ENCODE assay signal across 10 mouse cellular contexts in the genomic region with DNA sequence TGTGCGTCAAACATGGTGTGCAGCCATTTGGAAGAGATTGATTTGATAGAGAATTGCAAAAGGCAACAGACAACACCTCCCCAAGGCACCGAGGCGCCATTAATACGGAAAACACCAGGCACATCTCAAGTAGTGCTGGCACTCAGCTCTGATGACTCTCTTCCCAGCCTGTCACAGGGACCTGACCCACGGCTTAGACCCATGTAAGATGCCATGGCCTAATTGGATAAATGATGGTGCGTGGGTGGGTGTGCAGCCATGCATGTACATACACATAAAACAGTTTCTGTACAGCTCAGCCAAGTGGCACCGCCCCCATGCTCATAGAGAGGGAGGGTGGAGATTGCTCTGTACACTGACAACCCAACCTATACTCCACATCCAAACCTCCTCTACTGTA.
DNase-seq lines count a peak whose midpoint lies in the region; ATAC-seq lines count a peak whose summit lies in the region.
"Had no signal": no experiment of that assay in that cellular context is flagged by ENCODE, and none has a peak within 500 bp of the region (broad histone marks: within the 10 kb centered on the region; RNA-seq: fewer than 3 reads in every experiment).

No protein-coding gene starts in this region.

- 0 out of 2 replicates have a peak, but pooled peaks have one; percentile 24 for ATAC-seq in cerebellum, adult (ENCODE audit: insufficient number of reproducible peaks, low FRiP score, low TSS enrichment)
- ATAC-seq in forebrain, embryonic 16.5 days: peak; percentile 43; the same call in 1 of the 2 replicates
- ATAC-seq in midbrain, embryonic 15.5 days (replicated peaks): peak; percentile 60

- WGBS in forebrain, embryonic 16.5 days: 27% methylated on average over 7 of the region's 7 CpGs
- 46% methylated on average over 7 of the region's 7 CpGs for WGBS in midbrain, embryonic 15.5 days

- no peak for DNase-seq in cerebellum, adult 11 months
- peak; percentile 42 for DNase-seq in brain, adult 2 months (ENCODE audit: low read depth, low spot score)
- no peak for DNase-seq in thymus, postnatal 10 days (ENCODE audit: low spot score in 2 of 2)
- no peak for DNase-seq in adrenal gland, adult 8-10 months
- DNase-seq in layer of hippocampus, adult 9-11 months: no peak

- H3K4me3 ChIP-seq in forebrain, embryonic 16.5 days (replicated peaks; ENCODE audit: low read length): no peak overlapping the region
- no peak overlapping the region for H3K4me3 ChIP-seq in midbrain, embryonic 15.5 days
- H3K4me3 ChIP-seq: heart, embryonic 10.5 days; limb, embryonic 15.5 days had no signal

- H3K27me3 ChIP-seq in forebrain, embryonic 16.5 days (replicated peaks; ENCODE audit: control insufficient read depth, insufficient read depth, low read length): no peaks in the 10 kb centered on the region
- H3K27me3 ChIP-seq in midbrain, embryonic 15.5 days (replicated peaks): no peaks in the 10 kb centered on the region
- H3K27me3 ChIP-seq: limb, embryonic 15.5 days had no signal

- no peak overlapping the region for H3K27ac ChIP-seq in forebrain, embryonic 16.5 days (ENCODE audit: low read length)
- no peak overlapping the region for H3K27ac ChIP-seq in midbrain, embryonic 15.5 days
- H3K27ac ChIP-seq: limb, embryonic 15.5 days had no signal

- no peaks in the 10 kb centered on the region for H3K9me3 ChIP-seq in forebrain, embryonic 16.5 days (ENCODE audit: control insufficient read depth, low read length)
- H3K9me3 ChIP-seq in midbrain, embryonic 15.5 days: no peaks in the 10 kb centered on the region
- H3K9me3 ChIP-seq: heart, embryonic 10.5 days; limb, embryonic 15.5 days had no signal

- H3K4me1 ChIP-seq in forebrain, embryonic 16.5 days (replicated peaks; ENCODE audit: control insufficient read depth, insufficient read depth, low read length): peaks cover 13% of the 10 kb centered on the region
- H3K4me1 ChIP-seq in midbrain, embryonic 15.5 days: peaks cover 23% of the 10 kb centered on the region
- H3K4me1 ChIP-seq: limb, embryonic 15.5 days had no signal

- H3K9ac ChIP-seq in forebrain, embryonic 16.5 days (replicated peaks; ENCODE audit: low read depth, low read length): no peak overlapping the region
- no peak overlapping the region for H3K9ac ChIP-seq in midbrain, embryonic 15.5 days
- H3K9ac ChIP-seq: limb, embryonic 15.5 days had no signal

- no peaks in the 10 kb centered on the region for H3K36me3 ChIP-seq in forebrain, embryonic 16.5 days (ENCODE audit: control insufficient read depth, insufficient read depth)
- no peaks in the 10 kb centered on the region for H3K36me3 ChIP-seq in midbrain, embryonic 15.5 days (replicated peaks)
- H3K36me3 ChIP-seq: heart, embryonic 10.5 days; limb, embryonic 15.5 days had no signal

- H3K4me2 ChIP-seq in forebrain, embryonic 16.5 days (ENCODE audit: low read length): peak overlapping the region; percentile 4; the same call in 1 of the 2 replicates
- H3K4me2 ChIP-seq in midbrain, embryonic 15.5 days: no peak overlapping the region
- H3K4me2 ChIP-seq: limb, embryonic 15.5 days had no signal
